ENCODE assay signal across 8 mouse cellular contexts in the genomic region with DNA sequence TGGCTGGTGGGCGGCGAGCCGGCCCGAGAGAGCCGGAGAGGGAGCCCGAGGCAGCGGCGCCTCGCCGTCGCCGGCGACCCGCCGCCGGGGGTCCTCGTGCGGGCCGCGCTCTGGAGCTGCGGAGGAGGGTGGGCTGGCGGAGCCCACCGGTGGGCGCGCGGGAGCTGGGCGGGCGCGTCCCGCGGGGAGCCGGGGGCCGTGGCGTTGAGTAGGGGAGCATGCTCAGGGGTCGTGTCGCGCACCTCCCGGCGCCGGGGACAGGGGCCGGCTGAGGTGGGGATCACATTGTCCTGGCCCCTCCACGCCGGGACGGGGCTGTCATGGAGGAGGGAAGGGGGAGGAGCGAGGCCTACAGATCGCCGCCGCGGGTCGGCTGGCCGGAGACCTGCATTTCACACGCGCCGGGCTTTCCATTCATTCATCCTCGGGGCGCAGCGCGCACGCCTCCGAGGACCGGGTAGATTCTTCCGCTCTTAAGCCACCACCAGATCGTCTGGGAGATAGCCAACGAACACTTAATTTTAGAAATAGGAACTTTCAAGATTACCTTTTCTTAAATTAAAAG. TPM values are rescaled to one million over a fixed set of nuclear protein-coding genes. Genes with fewer than 3 reads are reported as not detected.
DNase-seq lines count a peak whose midpoint lies in the region; ATAC-seq and TF ChIP-seq lines count a peak whose summit lies in the region.

No protein-coding gene starts in this region.

- TF ChIP-seq POLR2A in bone marrow macrophage, adult 2 months (IDR thresholded peaks at IDR 0.05; ENCODE audit: borderline replicate concordance, low read depth, low read length): no peak

- no peaks in the 10 kb centered on the region for H3K9me3 ChIP-seq in heart, embryonic 12.5 days (replicated peaks)
- no peaks in the 10 kb centered on the region for H3K9me3 ChIP-seq in kidney, embryonic 16.5 days (ENCODE audit: low read length)
- H3K9me3 ChIP-seq in liver, embryonic 15.5 days (replicated peaks): no peaks in the 10 kb centered on the region
- H3K9me3 ChIP-seq in neural tube, embryonic 11.5 days (ENCODE audit: control insufficient read depth, low read length): no peaks in the 10 kb centered on the region
- H3K9me3 ChIP-seq in stomach, embryonic 16.5 days (replicated peaks; ENCODE audit: control insufficient read depth, low read length): no peaks in the 10 kb centered on the region

- ATAC-seq in erythroblast, adult 5-6 weeks (replicated peaks; ENCODE audit: low FRiP score, poor library complexity, severe bottlenecking): peak; percentile 64
- peak; percentile 75 for ATAC-seq in heart, embryonic 12.5 days (ENCODE audit: insufficient number of reproducible peaks, low FRiP score)
- ATAC-seq in kidney, embryonic 16.5 days (ENCODE audit: low FRiP score, low TSS enrichment): peak; percentile 82
- ATAC-seq in liver, embryonic 15.5 days (ENCODE audit: insufficient read depth): peak; percentile 42
- ATAC-seq in neural tube, embryonic 11.5 days (ENCODE audit: insufficient read depth, low FRiP score, low TSS enrichment): peak; percentile 73
- peak; percentile 60 for ATAC-seq in stomach, embryonic 16.5 days (ENCODE audit: insufficient read depth, low FRiP score)

- no peaks in the 10 kb centered on the region for H3K27me3 ChIP-seq in heart, embryonic 12.5 days (replicated peaks)
- no peaks in the 10 kb centered on the region for H3K27me3 ChIP-seq in kidney, embryonic 16.5 days (ENCODE audit: insufficient read depth, low read length)
- H3K27me3 ChIP-seq in liver, embryonic 15.5 days: no peaks in the 10 kb centered on the region
- no peaks in the 10 kb centered on the region for H3K27me3 ChIP-seq in neural tube, embryonic 11.5 days (ENCODE audit: control insufficient read depth, insufficient read depth, low read length)
- H3K27me3 ChIP-seq in stomach, embryonic 16.5 days (ENCODE audit: control insufficient read depth, insufficient read depth, low read length): no peaks in the 10 kb centered on the region

- H3K36me3 ChIP-seq in heart, embryonic 12.5 days: no peaks in the 10 kb centered on the region
- H3K36me3 ChIP-seq in kidney, embryonic 16.5 days (ENCODE audit: insufficient read depth, low read length): no peaks in the 10 kb centered on the region
- no peaks in the 10 kb centered on the region for H3K36me3 ChIP-seq in liver, embryonic 15.5 days (replicated peaks)
- no peaks in the 10 kb centered on the region for H3K36me3 ChIP-seq in neural tube, embryonic 11.5 days (ENCODE audit: control insufficient read depth, insufficient read depth, low read length)
- no peaks in the 10 kb centered on the region for H3K36me3 ChIP-seq in stomach, embryonic 16.5 days (ENCODE audit: control insufficient read depth, insufficient read depth, low read length)

- H3K27ac ChIP-seq in bone marrow macrophage, adult 2 months (ENCODE audit: insufficient read depth, low read depth, low read length): peak overlapping the region; percentile 67
- peak overlapping the region; percentile 95 for H3K27ac ChIP-seq in heart, embryonic 12.5 days (ENCODE audit: poor library complexity, severe bottlenecking)
- peak overlapping the region; percentile 93 for H3K27ac ChIP-seq in kidney, embryonic 16.5 days (ENCODE audit: low read length)
- peak overlapping the region; percentile 91 for H3K27ac ChIP-seq in liver, embryonic 15.5 days (replicated peaks)
- peak overlapping the region; percentile 97 for H3K27ac ChIP-seq in neural tube, embryonic 11.5 days (ENCODE audit: low read depth, low read length)
- H3K27ac ChIP-seq in stomach, embryonic 16.5 days (ENCODE audit: low read length): peak overlapping the region; percentile 90

- peak; percentile 60 for DNase-seq in CD4-positive, CD25-positive, alpha-beta regulatory T cell, adult 2 months (ENCODE audit: low read depth, low spot score)
- DNase-seq in neural tube, embryonic 11.5 days (ENCODE audit: low spot score): peak; percentile 79

- peak overlapping the region; percentile 96 for H3K4me3 ChIP-seq in bone marrow macrophage, adult 2 months (ENCODE audit: insufficient read depth, low read length)
- H3K4me3 ChIP-seq in heart, embryonic 12.5 days: peak overlapping the region; percentile 93
- H3K4me3 ChIP-seq in kidney, embryonic 16.5 days (ENCODE audit: low read length): peak overlapping the region; percentile 89
- peak overlapping the region; percentile 100 for H3K4me3 ChIP-seq in liver, embryonic 15.5 days (replicated peaks)
- H3K4me3 ChIP-seq in neural tube, embryonic 11.5 days (ENCODE audit: low read depth, low read length): peak overlapping the region; percentile 99
- peak overlapping the region; percentile 95 for H3K4me3 ChIP-seq in stomach, embryonic 16.5 days (replicated peaks; ENCODE audit: low read length)

- peak overlapping the region; percentile 96 for H3K9ac ChIP-seq in heart, embryonic 12.5 days
- peak overlapping the region; percentile 98 for H3K9ac ChIP-seq in kidney, embryonic 16.5 days (replicated peaks; ENCODE audit: low read length)
- H3K9ac ChIP-seq in liver, embryonic 15.5 days: peak overlapping the region; percentile 99
- peak overlapping the region; percentile 95 for H3K9ac ChIP-seq in neural tube, embryonic 11.5 days (ENCODE audit: low read length)
- peak overlapping the region; percentile 99 for H3K9ac ChIP-seq in stomach, embryonic 16.5 days (ENCODE audit: low read length)

- whole genome bisulfite sequencing in heart, embryonic 12.5 days: under 1% methylated on average over 59 of the region's 64 CpGs
- under 1% methylated on average over 47 of the region's 64 CpGs for WGBS in kidney, embryonic 16.5 days
- under 1% methylated on average over 62 of the region's 64 CpGs for WGBS in liver, embryonic 15.5 days (ENCODE audit: insufficient replicate concordance)
- whole genome bisulfite sequencing in neural tube, embryonic 11.5 days: 0% methylated on average over 40 of the region's 64 CpGs
- under 1% methylated on average over 58 of the region's 64 CpGs for WGBS in stomach, embryonic 16.5 days

- no peak for TF ChIP-seq CTCF in bone marrow macrophage, adult 2 months (IDR thresholded peaks at IDR 0.05; ENCODE audit: low read depth, low read length)

- H3K4me2 ChIP-seq in heart, embryonic 12.5 days: peak overlapping the region; percentile 83
- peak overlapping the region; percentile 79 for H3K4me2 ChIP-seq in kidney, embryonic 16.5 days (replicated peaks; ENCODE audit: low read depth, low read length)
- H3K4me2 ChIP-seq in liver, embryonic 15.5 days: peak overlapping the region; percentile 97
- H3K4me2 ChIP-seq in neural tube, embryonic 11.5 days (ENCODE audit: low read depth): peak overlapping the region; percentile 52
- H3K4me2 ChIP-seq in stomach, embryonic 16.5 days (ENCODE audit: low read depth, low read length): peak overlapping the region; percentile 63

- peaks cover 32% of the 10 kb centered on the region for H3K4me1 ChIP-seq in bone marrow macrophage, adult 2 months (ENCODE audit: control insufficient read depth, insufficient read depth, low read length)
- H3K4me1 ChIP-seq in heart, embryonic 12.5 days (replicated peaks): peaks cover 30% of the 10 kb centered on the region
- peaks cover 41% of the 10 kb centered on the region for H3K4me1 ChIP-seq in kidney, embryonic 16.5 days (ENCODE audit: insufficient read depth, low read length)
- H3K4me1 ChIP-seq in liver, embryonic 15.5 days (replicated peaks): peaks cover 54% of the 10 kb centered on the region
- H3K4me1 ChIP-seq in neural tube, embryonic 11.5 days (ENCODE audit: control insufficient read depth, insufficient read depth, low read length): peaks cover 13% of the 10 kb centered on the region; the same call in 1 of the 2 replicates
- H3K4me1 ChIP-seq in stomach, embryonic 16.5 days (ENCODE audit: control insufficient read depth, insufficient read depth, low read length): peaks cover 32% of the 10 kb centered on the region

RNA-seq across cellular contexts. Expression of a gene that starts 1.8 kb away (rescaled TPM):
- polyA plus RNA-seq in bone marrow macrophage, adult 2 months (2012; ENCODE audit: insufficient read depth, insufficient read length, missing spikeins): 92.7 and 102 TPM in 2 replicates
- total RNA-seq in erythroblast, adult 5-6 weeks (2015; ENCODE audit: low replicate concordance): 55.5 and 73.6 TPM in 2 replicates
- total RNA-seq in erythroblast, adult 5-6 weeks (2017; ENCODE audit: low replicate concordance): 53.2 and 70.4 TPM in 2 replicates
- 244 and 259 TPM in 2 replicates for polyA plus RNA-seq in heart, embryonic 12.5 days (2016; fragmentation: Nextera tagmentation; extraction: Ambion mirVana)
- 381 and 401 TPM in 2 replicates for polyA plus RNA-seq in kidney, embryonic 16.5 days (2015; fragmentation: Nextera tagmentation; extraction: Ambion mirVana)
- 156 and 163 TPM in 2 replicates for polyA plus RNA-seq in liver, embryonic 15.5 days (2015; fragmentation: Nextera tagmentation; extraction: Ambion mirVana)
- polyA plus RNA-seq in neural tube, embryonic 11.5 days (2014; fragmentation: Nextera tagmentation; extraction: Ambion mirVana): 458 and 468 TPM in 2 replicates
- polyA plus RNA-seq in stomach, embryonic 16.5 days (2015; fragmentation: Nextera tagmentation; extraction: Ambion mirVana): 284 and 299 TPM in 2 replicates

RNA-seq across cellular contexts. Expression of a gene that starts 38.4 kb away (rescaled TPM):
- 22.6 and 33.7 TPM in 2 replicates for polyA plus RNA-seq in bone marrow macrophage, adult 2 months (2012; ENCODE audit: insufficient read depth, insufficient read length, missing spikeins)
- total RNA-seq in erythroblast, adult 5-6 weeks (2015; ENCODE audit: low replicate concordance): 10.0 and 15.3 TPM in 2 replicates
- 18.2 and 21.3 TPM in 2 replicates for total RNA-seq in erythroblast, adult 5-6 weeks (2017; ENCODE audit: low replicate concordance)
- 38.8 and 40.9 TPM in 2 replicates for polyA plus RNA-seq in heart, embryonic 12.5 days (2016; fragmentation: Nextera tagmentation; extraction: Ambion mirVana)
- 50.7 and 52.1 TPM in 2 replicates for polyA plus RNA-seq in kidney, embryonic 16.5 days (2015; fragmentation: Nextera tagmentation; extraction: Ambion mirVana)
- 20.8 and 22.1 TPM in 2 replicates for polyA plus RNA-seq in liver, embryonic 15.5 days (2015; fragmentation: Nextera tagmentation; extraction: Ambion mirVana)
- 69.0 and 69.6 TPM in 2 replicates for polyA plus RNA-seq in neural tube, embryonic 11.5 days (2014; fragmentation: Nextera tagmentation; extraction: Ambion mirVana)
- 50.0 and 53.4 TPM in 2 replicates for polyA plus RNA-seq in stomach, embryonic 16.5 days (2015; fragmentation: Nextera tagmentation; extraction: Ambion mirVana)

Comparison
In these comparisons a context has a peak if more than half of its experiments do, and no peak if none do; other contexts are left out.
1. Peak in every context shown above with its lines: DNase-seq, ATAC-seq, H3K4me3 ChIP-seq and H3K27ac ChIP-seq.